Mouse (Mus musculus) liver, adult 2 months (tissue): ENCODE data around the gene Cacnb4. TPM values are rescaled to one million over a fixed set of nuclear protein-coding genes. Genes with fewer than 3 reads are reported as not detected.

Experiments used
- DNase-seq: peaks from one replicate; pipeline ENCODE4 v3.0.0-alpha.2; 2011; ENCODE audit warnings: low read depth, low spot score; ENCODE audit errors: extremely low read depth
- H3K27ac ChIP-seq: fragments of 200-500 bp; replicated peaks from 2 replicates; pipeline ENCODE4 v1.5.1; 2012; ENCODE audit warnings: low read depth, mild to moderate bottlenecking, control low read depth, inconsistent platforms, low read length; ENCODE audit not compliant: insufficient read depth
- H3K27me3 ChIP-seq: fragments of 200-500 bp; 2 replicates; pipeline ENCODE4 v1.6.1; 2012; ENCODE audit warnings: mild to moderate bottlenecking, moderate library complexity, low read length, inconsistent platforms; ENCODE audit not compliant: control insufficient read depth, insufficient read depth
- H3K36me3 ChIP-seq: fragments of 200-500 bp; 2 replicates; pipeline ENCODE4 v1.6.1; 2012; ENCODE audit warnings: low read length, inconsistent platforms; ENCODE audit not compliant: control insufficient read depth, insufficient read depth
- H3K4me1 ChIP-seq: fragments of 200-500 bp; 2 replicates; pipeline ENCODE4 v1.6.1; 2011; ENCODE audit warnings: low read length; ENCODE audit not compliant: control insufficient read depth, insufficient read depth
- H3K4me3 ChIP-seq: fragments of 200-500 bp; 2 replicates; pipeline ENCODE4 v1.5.1; 2011; ENCODE audit warnings: low read depth, mild to moderate bottlenecking, control low read depth, low read length, moderate library complexity; ENCODE audit not compliant: insufficient read depth
- H3K79me2 ChIP-seq: fragments of 200-500 bp; 2 replicates; pipeline ENCODE4 v1.6.1; 2012; ENCODE audit warnings: inconsistent platforms, mild to moderate bottlenecking, low read length, moderate library complexity; ENCODE audit not compliant: control insufficient read depth, insufficient read depth
- H3K9ac ChIP-seq: fragments of 200-500 bp; 2 replicates; pipeline ENCODE4 v1.6.1; 2012; ENCODE audit warnings: low read depth, mild to moderate bottlenecking, control low read depth, inconsistent platforms, low read length
- CTCF ChIP-seq: fragments of 200-500 bp; IDR thresholded peaks from 2 replicates; pipeline ENCODE4 v1.5.1; 2011; ENCODE audit warnings: low read depth, low read length, control low read depth
- POLR2A ChIP-seq: fragments of 200-500 bp; IDR thresholded peaks from 2 replicates; pipeline ENCODE4 v1.6.1; 2011; ENCODE audit warnings: low read length, control low read depth; ENCODE audit not compliant: insufficient read depth; ENCODE audit errors: extremely low read depth
- WGBS: fragments of 180-500 bp; shearing (Covaris S2); methylation state at CpG from one replicate; pipeline ENCODE4 v1.1.7; 2018; 5-methylcytosine and 5-hydroxymethylcytosine counted together
- polyA plus RNA-seq: library from polyadenylated mRNA; depleted of rRNA; stranded (reverse); fragments of >200 nt; gene quantifications from 2 replicates; pipeline ENCODE4 v1.2.3, GENCODE M21; 2012
- total RNA-seq: library from RNA; depleted of rRNA; stranded (reverse); fragments of >200 nt; gene quantifications from 2 replicates; pipeline ENCODE4 v1.2.3, GENCODE M21; 2014

Gene Cacnb4
- total and polyA plus RNA-seq, 2 experiments: 0.01 TPM; not detected in 1

GRCm38 (mm10) chr2:52561137-52561536, 115.5 kb downstream of the Cacnb4 start:
- Histone ChIP-seq H3K4me1 (no peaks in the 10 kb centered on the region), H3K27ac (no peak overlapping the region), H3K4me3 (no peak overlapping the region), H3K9ac (no peak overlapping the region), H3K27me3 (no peaks in the 10 kb centered on the region), H3K36me3 (no peaks in the 10 kb centered on the region), H3K79me2 (no peaks in the 10 kb centered on the region)
- no peak for DNase-seq
- TF ChIP-seq CTCF: no peak
- no peak for TF ChIP-seq POLR2A
- WGBS: 83% methylated on average over 7 of the region's 7 CpGs

- H3K4me1 ChIP-seq: no peaks in the 10 kb centered on the region
- H3K4me3 ChIP-seq: no peak overlapping the region
- no peak for TF ChIP-seq CTCF
- H3K9ac ChIP-seq: no peak overlapping the region
- no peak for DNase-seq
- whole genome bisulfite sequencing: 84% methylated on average over 2 of the region's 2 CpGs
- H3K79me2 ChIP-seq: no peaks in the 10 kb centered on the region
- no peaks in the 10 kb centered on the region for H3K27me3 ChIP-seq
- H3K27ac ChIP-seq: no peak overlapping the region
- H3K36me3 ChIP-seq: no peaks in the 10 kb centered on the region
These were observed 116.4 kb downstream of the Cacnb4 start for GRCm38 (mm10) chr2:52560266-52560665.

- no peaks in the 10 kb centered on the region for H3K27me3 ChIP-seq
- 73% methylated on average over 8 of the region's 8 CpGs for WGBS
- no peak overlapping the region for H3K9ac ChIP-seq
- no peak for DNase-seq
- H3K27ac ChIP-seq: no peak overlapping the region
- no peaks in the 10 kb centered on the region for H3K79me2 ChIP-seq
- H3K36me3 ChIP-seq: no peaks in the 10 kb centered on the region
- TF ChIP-seq POLR2A (no peak), CTCF (no peak)
- H3K4me3 ChIP-seq: no peak overlapping the region
- no peaks in the 10 kb centered on the region for H3K4me1 ChIP-seq
These were observed 118.2 kb downstream of the Cacnb4 start for GRCm38 (mm10) chr2:52558411-52558810.

- WGBS: 32% methylated on average over 12 of the region's 12 CpGs
- peak; percentile 64 for DNase-seq
- no peaks in the 10 kb centered on the region for H3K36me3 ChIP-seq
- H3K4me3 ChIP-seq: no peak overlapping the region
- H3K4me1 ChIP-seq: no peaks in the 10 kb centered on the region
- TF ChIP-seq CTCF (no peak), POLR2A (no peak)
- no peaks in the 10 kb centered on the region for H3K27me3 ChIP-seq
- no peaks in the 10 kb centered on the region for H3K79me2 ChIP-seq
- no peak overlapping the region for H3K27ac ChIP-seq
- H3K9ac ChIP-seq: no peak overlapping the region
These were observed 118.9 kb downstream of the Cacnb4 start for GRCm38 (mm10) chr2:52557503-52558275.

- Histone ChIP-seq H3K4me3 (no peak overlapping the region), H3K9ac (no peak overlapping the region), H3K36me3 (no peaks in the 10 kb centered on the region), H3K27me3 (no peaks in the 10 kb centered on the region), H3K27ac (no peak overlapping the region), H3K79me2 (no peaks in the 10 kb centered on the region), H3K4me1 (no peaks in the 10 kb centered on the region)
- no peak for TF ChIP-seq CTCF
- no peak for TF ChIP-seq POLR2A
- 88% methylated on average over 4 of the region's 4 CpGs for WGBS
- no peak for DNase-seq
These were observed 119.7 kb downstream of the Cacnb4 start for GRCm38 (mm10) chr2:52556961-52557326.

GRCm38 (mm10) chr2:52556298-52556960, 120.2 kb downstream of the Cacnb4 start:
- Histone ChIP-seq H3K36me3 (no peaks in the 10 kb centered on the region), H3K27ac (no peak overlapping the region), H3K4me1 (no peaks in the 10 kb centered on the region), H3K9ac (no peak overlapping the region), H3K4me3 (no peak overlapping the region), H3K27me3 (no peaks in the 10 kb centered on the region), H3K79me2 (no peaks in the 10 kb centered on the region)
- no peak for TF ChIP-seq CTCF
- no peak for TF ChIP-seq POLR2A
- 93% methylated on average over 20 of the region's 20 CpGs for WGBS
- no peak for DNase-seq
